Mouse (Mus musculus) Patski (cell line): ENCODE data around the gene Mrm2. TPM values are rescaled to one million over a fixed set of nuclear protein-coding genes. Genes with fewer than 3 reads are reported as not detected.

Experiments used
- ATAC-seq: fragments of 100-300 bp; one replicate; pipeline ENCODE4 v1.8.0; 2021
- CTCF ChIA-PET: fragments of 350-600 bp; sonication (Branson Sonifier 250); formaldehyde crosslinking; loops from one replicate; lab custom pipeline; 2022; ENCODE audit warnings: inconsistent platforms; lab: Charles Lee
- POLR2A ChIA-PET: fragments of 350-600 bp; sonication (Branson Sonifier 250); formaldehyde crosslinking; loops from one replicate; lab custom pipeline; 2022; ENCODE audit warnings: antibody characterized with exemption, inconsistent platforms; lab: Charles Lee
- DNase-seq: peaks from one replicate; pipeline ENCODE4 v3.0.0-alpha.2; 2011; ENCODE audit warnings: low read depth, low spot score
- H3K27me3 ChIP-seq: fragments of 371-371 bp; one replicate; pipeline ENCODE4 v1.5.1; 2021
- CTCF ChIP-seq: fragments of 100-300 bp; IDR thresholded peaks from one replicate; pipeline ENCODE4 v1.5.1; 2021
- in situ Hi-C: fragments of 300-500 bp; cut with MboI; formaldehyde crosslinking; loops from 3 replicates; pipeline ENCODE4 v1.11.1; 2018; ENCODE audit warnings: low pct_unique_long_range_greater_than_20kb, mixed read lengths
- polyA plus RNA-seq: library from polyadenylated mRNA; unstranded; gene quantifications from one replicate; pipeline ENCODE4 v1.2.3, GENCODE M21; 2021

Mrm2 gene
- polyA plus RNA-seq, 1 experiment from 2014 or later, result 13.1 TPM

DNA sequence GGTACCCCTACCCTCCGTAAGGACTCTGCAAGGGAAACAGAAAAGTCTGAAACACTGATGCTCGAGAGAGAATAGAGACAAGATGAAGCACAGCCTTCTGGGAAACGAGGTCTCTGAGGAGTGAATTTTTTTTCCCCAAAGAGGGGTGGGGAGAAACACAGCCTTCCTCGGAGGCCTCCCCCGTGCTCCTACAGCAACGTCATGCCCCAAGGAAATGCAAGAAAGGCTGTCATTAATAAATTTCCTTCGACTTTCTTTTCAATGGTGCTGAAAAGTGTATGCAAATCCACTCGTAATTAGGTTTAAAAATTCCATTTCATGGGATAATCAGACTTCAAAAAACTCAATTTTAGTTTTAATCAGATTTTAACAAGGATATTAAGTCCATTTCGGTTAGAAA, 51.5 kb downstream of the Mrm2 start:
- no peaks in the 10 kb centered on the region for H3K27me3 ChIP-seq
- POLR2A ChIA-PET, result interaction anchor here (0.6 kb wide), 1 partner anchor 25 kb away, joined by 3 read pairs; no protein-coding TSS in a partner anchor
- ATAC-seq (no peak), DNase-seq (no peak)
- in situ Hi-C loops, result no loop called here
- CTCF ChIA-PET, result interaction anchor here (1.2 to 1.7 kb wide), 2 partner anchors 16 to 18 kb away, joined by 3 to 4 read pairs; no protein-coding TSS in a partner anchor
- TF ChIP-seq CTCF, result no peak

Other genes starting within 250 kb of the Mrm2 start
- gene Mad1l1, start 10.3 kb downstream of the Mrm2 start, polyA plus RNA-seq, result 30.0 TPM
- gene Nudt1, start 10.2 kb downstream of the Mrm2 start, polyA plus RNA-seq, result 38.0 TPM
- gene Snx8, start 57.4 kb upstream of the Mrm2 start, polyA plus RNA-seq, result 26.3 TPM
- 258 TPM for gene Eif3b, start 87.4 kb upstream of the Mrm2 start, polyA plus RNA-seq
- not detected for gene Gm4869, start 113.7 kb upstream of the Mrm2 start, polyA plus RNA-seq
- 33.2 TPM for gene Chst12, start 173.7 kb upstream of the Mrm2 start, polyA plus RNA-seq
- 1.4 TPM for gene Grifin, start 233.2 kb upstream of the Mrm2 start, polyA plus RNA-seq